Mouse (Mus musculus) hindbrain, postnatal 0 days (tissue): ENCODE data around the gene Rbm15. TPM values are rescaled to one million over a fixed set of nuclear protein-coding genes. Genes with fewer than 3 reads are reported as not detected.

Experiments used
- ATAC-seq: fragments of 200-750 bp; cut with Nextera tagmentation; 2 replicates; pipeline ENCODE4 v1.8.0; 2017; ENCODE audit warnings: mild to moderate bottlenecking, moderate TSS enrichment, moderate library complexity
- DNase-seq: peaks from one replicate; pipeline ENCODE4 v3.0.0-alpha.2; 2015; ENCODE audit warnings: low spot score
- H3K27ac ChIP-seq: fragments of 300-500 bp; sonication (generic); 2 replicates; pipeline ENCODE4 v1.5.1; 2014; ENCODE audit warnings: mild to moderate bottlenecking
- H3K27me3 ChIP-seq: fragments of 300-500 bp; sonication (generic); 2 replicates; pipeline ENCODE4 v1.6.1; 2014; ENCODE audit warnings: low read length, mixed read lengths; ENCODE audit not compliant: insufficient read depth
- H3K36me3 ChIP-seq: fragments of 300-500 bp; sonication (generic); 2 replicates; pipeline ENCODE4 v1.6.1; 2014; ENCODE audit warnings: low read length, mixed read lengths; ENCODE audit not compliant: insufficient read depth
- H3K4me1 ChIP-seq: fragments of 300-500 bp; sonication (generic); 2 replicates; pipeline ENCODE4 v1.6.1; 2014; ENCODE audit warnings: antibody characterized with exemption, low read length, mixed read lengths; ENCODE audit not compliant: insufficient read depth
- H3K4me2 ChIP-seq: fragments of 300-500 bp; sonication (generic); 2 replicates; pipeline ENCODE4 v1.6.1; 2014; ENCODE audit warnings: low read depth, mild to moderate bottlenecking, low read length, moderate library complexity, mixed read lengths
- H3K4me3 ChIP-seq: fragments of 300-500 bp; sonication (generic); 2 replicates; pipeline ENCODE4 v1.5.1; 2014; ENCODE audit warnings: low read length
- H3K9ac ChIP-seq: fragments of 300-500 bp; sonication (generic); replicated peaks from 2 replicates; pipeline ENCODE4 v1.6.1; 2014; ENCODE audit warnings: mild to moderate bottlenecking, low read length, moderate library complexity, mixed read lengths
- H3K9me3 ChIP-seq: fragments of 300-500 bp; sonication (generic); 2 replicates; pipeline ENCODE4 v1.6.1; 2016; ENCODE audit warnings: low read length, mixed read lengths
- CTCF ChIP-seq: IDR thresholded peaks from 2 replicates; pipeline ENCODE4 v1.5.1; 2016; ENCODE audit warnings: antibody characterized with exemption, control low read depth, low read depth
- WGBS: fragments of 180-500 bp; shearing (Covaris S2); extraction: QIAGEN DNeasy Blood & Tissue Kit; methylation state at CpG from one replicate; pipeline ENCODE4 v1.1.7; 2014; 5-methylcytosine and 5-hydroxymethylcytosine counted together
- polyA plus RNA-seq: library from polyadenylated mRNA; unstranded; fragments of >200 nt; fragmentation: Nextera tagmentation; extraction: Ambion mirVana; gene quantifications from 2 replicates; pipeline ENCODE4 v1.2.1, GENCODE M21; 2015
- total RNA-seq: library from RNA; depleted of rRNA; stranded (reverse); fragments of >200 nt; gene quantifications from 2 replicates; pipeline ENCODE4 v1.2.3, GENCODE M21; 2014

The Rbm15 gene
- total and polyA plus RNA-seq, 2 experiments from 2014 or later: 6.3 to 20.9 TPM

GRCm38 (mm10) chr3:107295672-107296360 lies 37.7 kb downstream of the Rbm15 start:
- no peak for TF ChIP-seq CTCF
- H3K27me3 ChIP-seq: no peaks in the 10 kb centered on the region
- H3K9me3 ChIP-seq: no peaks in the 10 kb centered on the region
- H3K4me3 ChIP-seq: no peak overlapping the region
- no peak overlapping the region for H3K4me2 ChIP-seq
- no peak overlapping the region for H3K27ac ChIP-seq
- H3K36me3 ChIP-seq: no peaks in the 10 kb centered on the region
- 84% methylated on average over 5 of the region's 5 CpGs for WGBS
- no peaks in the 10 kb centered on the region for H3K4me1 ChIP-seq
- no peak for ATAC-seq
- no peak for DNase-seq
- no peak overlapping the region for H3K9ac ChIP-seq

- Histone ChIP-seq H3K9me3 (no peaks in the 10 kb centered on the region), H3K4me2 (no peak within 1 kb of the TSS), H3K27ac (no peak within 1 kb of the TSS), H3K27me3 (no peaks in the 10 kb centered on the region), H3K4me3 (no peak within 1 kb of the TSS), H3K9ac (no peak within 1 kb of the TSS), H3K4me1 (no peaks in the 10 kb centered on the region), H3K36me3 (no peaks in the 10 kb centered on the region)
- TF ChIP-seq CTCF: no peak
- no peak for ATAC-seq
- DNase-seq: peak; percentile 10
- 34% methylated on average over 9 of the region's 9 CpGs for WGBS
Measured at GRCm38 (mm10) chr3:107290764-107291381, 42.6 kb downstream of the Rbm15 start, which contains the start of gene Slc16a4. Slc16a4 (plus strand) TSS chr3:107291230.

GRCm38 (mm10) chr3:107287346-107287745 lies 46.1 kb downstream of the Rbm15 start:
- Histone ChIP-seq H3K4me3 (no peak overlapping the region), H3K9ac (no peak overlapping the region), H3K9me3 (no peaks in the 10 kb centered on the region), H3K27me3 (no peaks in the 10 kb centered on the region), H3K4me1 (no peaks in the 10 kb centered on the region), H3K27ac (no peak overlapping the region), H3K4me2 (no peak overlapping the region), H3K36me3 (0 out of 2 replicates have a peak, but pooled peaks cover 5% of the 10 kb centered on the region)
- no peak for ATAC-seq
- TF ChIP-seq CTCF: no peak
- DNase-seq: no peak

- DNase-seq (no peak), ATAC-seq (no peak)
- WGBS: 87% methylated on average over 2 of the region's 2 CpGs
- Histone ChIP-seq H3K4me2 (no peak overlapping the region), H3K9me3 (no peaks in the 10 kb centered on the region), H3K27me3 (no peaks in the 10 kb centered on the region), H3K4me3 (no peak overlapping the region), H3K4me1 (no peaks in the 10 kb centered on the region), H3K9ac (no peak overlapping the region), H3K27ac (no peak overlapping the region), H3K36me3 (0 out of 2 replicates have a peak, but pooled peaks cover 8% of the 10 kb centered on the region)
- no peak for TF ChIP-seq CTCF
Measured at GRCm38 (mm10) chr3:107286123-107286522, 47.4 kb downstream of the Rbm15 start.

- WGBS: 3% methylated on average over 43 of the region's 43 CpGs
Measured at GRCm38 (mm10) chr3:107278479-107279269, 54.8 kb downstream of the Rbm15 start, which contains the start of gene Lamtor5. Lamtor5 (plus strand) TSS chr3:107278858.

GRCm38 (mm10) chr3:107276626-107277025 lies 56.8 kb downstream of the Rbm15 start:
- Histone ChIP-seq H3K27ac (no peak overlapping the region), H3K9ac (no peak overlapping the region), H3K4me1 (0 out of 2 replicates have a peak, but pooled peaks cover 7% of the 10 kb centered on the region), H3K36me3 (no peaks in the 10 kb centered on the region), H3K9me3 (no peaks in the 10 kb centered on the region), H3K27me3 (no peaks in the 10 kb centered on the region), H3K4me3 (no peak overlapping the region), H3K4me2 (no peak overlapping the region)
- no peak for ATAC-seq
- no peak for DNase-seq
- no peak for TF ChIP-seq CTCF
- 87% methylated on average over 3 of the region's 3 CpGs for WGBS

More at GRCm38 (mm10) chr3:107278479-107279269, 54.8 kb downstream of the Rbm15 start, which contains the start of gene Lamtor5:
- peak; percentile 93 for DNase-seq
- no peak for TF ChIP-seq CTCF
- Histone ChIP-seq H3K9ac (peak within 1 kb of the TSS; percentile 67), H3K9me3 (no peaks in the 10 kb centered on the region), H3K36me3 (0 out of 2 replicates have a peak, but pooled peaks cover 8% of the 10 kb centered on the region), H3K27ac (no peak within 1 kb of the TSS), H3K4me1 (0 out of 2 replicates have a peak, but pooled peaks cover 7% of the 10 kb centered on the region), H3K4me3 (peak within 1 kb of the TSS; percentile 75), H3K4me2 (peak within 1 kb of the TSS; percentile 81), H3K27me3 (no peaks in the 10 kb centered on the region)
- peak; percentile 91 for ATAC-seq
